Mouse (Mus musculus): Measurements from ENCODE around the gene Aph1a. TPM values are rescaled to one million over a fixed set of nuclear protein-coding genes. Genes with fewer than 3 reads are reported as not detected.
"Not testable (repeated sequence)": the region's sequence is repeated elsewhere in the genome, so short reads cannot be mapped to it uniquely, and the experiment has no call there.

The Aph1a gene
- polyA plus RNA-seq, 1 experiment from 2014 or later = 32.4 TPM

- DNase-seq (ENCODE audit: low spot score) = no peak
Observed at GRCm38 (mm10) chr3:95884400-95884799, 9.4 kb upstream of the Aph1a start.

GRCm38 (mm10) chr3:95887596-95887995 lies 6.2 kb upstream of the Aph1a start:
- no peak for DNase-seq (ENCODE audit: low spot score)

- no peak for DNase-seq (ENCODE audit: low spot score)
Observed at GRCm38 (mm10) chr3:95889664-95890063, 4.1 kb upstream of the Aph1a start.

- no peak for DNase-seq (ENCODE audit: low spot score)
Observed at GRCm38 (mm10) chr3:95891211-95892065, 2.3 kb upstream of the Aph1a start, which contains the start of gene BC028528. BC028528 (minus strand) TSS chr3:95892005.

GRCm38 (mm10) chr3:95892066-95893052 lies 1.4 kb upstream of the Aph1a start:
- no peak for DNase-seq (ENCODE audit: low spot score)

- no peak for DNase-seq (ENCODE audit: low spot score)
Observed at GRCm38 (mm10) chr3:95893126-95893525, 643 bp upstream of the Aph1a start.

GRCm38 (mm10) chr3:95894317-95895160 lies 770 bp downstream of the Aph1a start:
- no peak for DNase-seq (ENCODE audit: low spot score)

- DNase-seq (ENCODE audit: low spot score) = not testable (repeated sequence)
Observed at GRCm38 (mm10) chr3:95895501-95895900, 1.7 kb downstream of the Aph1a start.

- DNase-seq (ENCODE audit: low spot score) = no peak
Observed at GRCm38 (mm10) chr3:95899800-95900524, 6.2 kb downstream of the Aph1a start.

GRCm38 (mm10) chr3:95901616-95902372 lies 8.0 kb downstream of the Aph1a start:
- DNase-seq (ENCODE audit: low spot score) = no peak

GRCm38 (mm10) chr3:95902373-95902625 lies 8.5 kb downstream of the Aph1a start:
- DNase-seq (ENCODE audit: low spot score) = no peak

GRCm38 (mm10) chr3:95902643-95903042 lies 8.9 kb downstream of the Aph1a start:
- DNase-seq (ENCODE audit: low spot score) = no peak

GRCm38 (mm10) chr3:95903753-95904502 lies 10.2 kb downstream of the Aph1a start:
- no peak for DNase-seq (ENCODE audit: low spot score)

- DNase-seq (ENCODE audit: low spot score) = no peak
Observed at GRCm38 (mm10) chr3:95904568-95904967, 10.8 kb downstream of the Aph1a start, which contains the start of gene Car14. Car14 (minus strand) TSS chr3:95904691.

GRCm38 (mm10) chr3:95905146-95905939 lies 11.6 kb downstream of the Aph1a start:
- DNase-seq (ENCODE audit: low spot score) = peak; percentile 56

GRCm38 (mm10) chr3:95905940-95906492 lies 12.2 kb downstream of the Aph1a start:
- DNase-seq (ENCODE audit: low spot score) = peak; percentile 60

- DNase-seq (ENCODE audit: low spot score) = peak; percentile 85
Observed at GRCm38 (mm10) chr3:95906860-95907259, 13.1 kb downstream of the Aph1a start.

GRCm38 (mm10) chr3:95907613-95908012 lies 13.8 kb downstream of the Aph1a start:
- no peak for DNase-seq (ENCODE audit: low spot score)

Measured in thymus, postnatal 0 days (tissue).